Mouse (Mus musculus): Measurements from ENCODE around the gene Hsph1. TPM values are rescaled to one million over a fixed set of nuclear protein-coding genes. Genes with fewer than 3 reads are reported as not detected.

Gene Hsph1
- polyA plus RNA-seq, 1 experiment from 2014 or later = 56.0 TPM

GRCm38 (mm10) chr5:149625547-149625946 lies 10.6 kb downstream of the Hsph1 start:
- H3K4me2 ChIP-seq (ENCODE audit: low read length) = no peak overlapping the region
- H3K36me3 ChIP-seq (ENCODE audit: control insufficient read depth, insufficient read depth, low read length) = peaks cover 96% of the 10 kb centered on the region
- DNase-seq (ENCODE audit: low spot score) = no peak
- H3K27ac ChIP-seq (ENCODE audit: low read depth) = no peak overlapping the region
- WGBS = 91% methylated on average over 3 of the region's 3 CpGs
- no peak overlapping the region for H3K4me3 ChIP-seq (ENCODE audit: low read depth, low read length)
- H3K4me1 ChIP-seq (replicated peaks; ENCODE audit: control insufficient read depth, insufficient read depth, low read length) = no peaks in the 10 kb centered on the region
- H3K9me3 ChIP-seq (ENCODE audit: control insufficient read depth, low read length) = no peaks in the 10 kb centered on the region
- H3K27me3 ChIP-seq (replicated peaks; ENCODE audit: control insufficient read depth, insufficient read depth, low read length) = no peaks in the 10 kb centered on the region
- no peak for ATAC-seq (replicated peaks; ENCODE audit: low FRiP score, low TSS enrichment, low read depth)
- H3K9ac ChIP-seq (ENCODE audit: low read length) = no peak overlapping the region

GRCm38 (mm10) chr5:149623815-149624675 lies 12.1 kb downstream of the Hsph1 start:
- Histone ChIP-seq H3K9ac (ENCODE audit: low read length) (no peak overlapping the region), H3K27me3 (replicated peaks; ENCODE audit: control insufficient read depth, insufficient read depth, low read length) (no peaks in the 10 kb centered on the region), H3K4me2 (ENCODE audit: low read length) (no peak overlapping the region), H3K36me3 (ENCODE audit: control insufficient read depth, insufficient read depth, low read length) (peaks cover 96% of the 10 kb centered on the region), H3K9me3 (ENCODE audit: control insufficient read depth, low read length) (no peaks in the 10 kb centered on the region), H3K27ac (ENCODE audit: low read depth) (no peak overlapping the region), H3K4me1 (replicated peaks; ENCODE audit: control insufficient read depth, insufficient read depth, low read length) (no peaks in the 10 kb centered on the region), H3K4me3 (ENCODE audit: low read depth, low read length) (no peak overlapping the region)
- no peak for ATAC-seq (replicated peaks; ENCODE audit: low FRiP score, low TSS enrichment, low read depth)
- WGBS = 82% methylated on average over 8 of the region's 8 CpGs
- DNase-seq (ENCODE audit: low spot score) = no peak

DNA sequence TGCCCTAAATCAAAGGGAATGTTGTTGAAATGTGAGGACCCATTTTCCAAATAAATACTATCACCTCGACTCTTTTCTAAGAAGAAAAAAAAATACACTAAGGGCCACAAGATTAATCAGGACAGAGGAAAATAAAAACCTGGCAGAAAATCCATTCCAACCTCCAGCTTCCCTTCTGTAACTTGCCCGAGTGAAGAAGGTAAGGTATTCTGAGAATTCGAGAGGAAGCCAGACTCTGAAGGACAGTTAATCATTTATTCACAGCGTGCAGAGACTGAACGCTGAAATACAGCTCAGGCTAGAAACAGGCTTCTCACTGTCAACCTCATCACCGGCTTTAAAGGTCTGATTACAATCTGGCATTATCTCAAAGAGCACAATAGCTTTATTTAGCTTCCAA lies 13.5 kb downstream of the Hsph1 start:
- H3K4me3 ChIP-seq (ENCODE audit: low read depth, low read length) = no peak overlapping the region
- H3K9ac ChIP-seq (ENCODE audit: low read length) = no peak overlapping the region
- no peaks in the 10 kb centered on the region for H3K4me1 ChIP-seq (replicated peaks; ENCODE audit: control insufficient read depth, insufficient read depth, low read length)
- peaks cover 98% of the 10 kb centered on the region for H3K36me3 ChIP-seq (ENCODE audit: control insufficient read depth, insufficient read depth, low read length)
- 38% methylated on average over 6 of the region's 6 CpGs for WGBS
- no peak overlapping the region for H3K27ac ChIP-seq (ENCODE audit: low read depth)
- DNase-seq (ENCODE audit: low spot score) (no peak), ATAC-seq (replicated peaks; ENCODE audit: low FRiP score, low TSS enrichment, low read depth) (no peak)
- no peaks in the 10 kb centered on the region for H3K27me3 ChIP-seq (replicated peaks; ENCODE audit: control insufficient read depth, insufficient read depth, low read length)
- H3K4me2 ChIP-seq (ENCODE audit: low read length) = no peak overlapping the region
- no peaks in the 10 kb centered on the region for H3K9me3 ChIP-seq (ENCODE audit: control insufficient read depth, low read length)

- no peak for DNase-seq (ENCODE audit: low spot score)
- no peak for ATAC-seq (replicated peaks; ENCODE audit: low FRiP score, low TSS enrichment, low read depth)
- 50% methylated on average over 7 of the region's 7 CpGs for WGBS
- no peak overlapping the region for H3K9ac ChIP-seq (ENCODE audit: low read length)
- peaks cover 98% of the 10 kb centered on the region for H3K36me3 ChIP-seq (ENCODE audit: control insufficient read depth, insufficient read depth, low read length)
- no peak overlapping the region for H3K27ac ChIP-seq (ENCODE audit: low read depth)
- H3K4me3 ChIP-seq (ENCODE audit: low read depth, low read length) = no peak overlapping the region
- no peaks in the 10 kb centered on the region for H3K4me1 ChIP-seq (replicated peaks; ENCODE audit: control insufficient read depth, insufficient read depth, low read length)
- no peak overlapping the region for H3K4me2 ChIP-seq (ENCODE audit: low read length)
- H3K9me3 ChIP-seq (ENCODE audit: control insufficient read depth, low read length) = no peaks in the 10 kb centered on the region
- H3K27me3 ChIP-seq (replicated peaks; ENCODE audit: control insufficient read depth, insufficient read depth, low read length) = no peaks in the 10 kb centered on the region
Observed at GRCm38 (mm10) chr5:149622152-149622551, 14.0 kb downstream of the Hsph1 start.

DNA sequence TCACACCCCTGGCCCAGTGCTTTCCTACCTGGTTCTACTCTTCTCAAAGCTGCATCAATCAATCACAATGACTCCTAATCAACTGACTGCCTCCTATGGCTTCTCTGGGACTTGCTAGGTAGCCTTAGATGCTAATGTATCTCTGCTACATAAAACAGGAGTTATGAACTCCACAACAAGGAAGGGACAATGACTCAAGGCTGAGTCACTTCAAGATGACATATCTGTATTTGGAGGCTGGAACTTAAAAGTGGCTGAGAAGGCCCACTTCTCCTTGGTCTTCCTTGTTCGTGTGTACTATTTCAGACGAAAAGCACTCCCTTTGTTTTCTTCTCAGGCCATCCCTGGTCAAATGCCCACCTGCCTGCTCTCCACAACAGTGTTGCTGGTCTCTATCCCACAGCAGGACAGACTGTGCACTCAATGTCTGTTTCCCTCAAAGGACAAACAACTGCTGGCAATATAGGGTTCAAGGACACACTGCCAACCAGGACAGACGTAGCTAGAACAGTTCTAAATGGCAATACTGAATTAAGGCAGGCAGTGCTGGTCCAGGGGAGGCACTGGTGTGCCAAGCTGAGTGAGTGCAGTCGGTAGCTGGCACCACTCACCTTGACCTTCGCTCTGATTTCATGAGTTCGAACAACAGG lies 18.3 kb downstream of the Hsph1 start:
- no peak for ATAC-seq (replicated peaks; ENCODE audit: low FRiP score, low TSS enrichment, low read depth)
- H3K9me3 ChIP-seq (ENCODE audit: control insufficient read depth, low read length) = no peaks in the 10 kb centered on the region
- DNase-seq (ENCODE audit: low spot score) = no peak
- no peaks in the 10 kb centered on the region for H3K4me1 ChIP-seq (replicated peaks; ENCODE audit: control insufficient read depth, insufficient read depth, low read length)
- H3K4me3 ChIP-seq (ENCODE audit: low read depth, low read length) = no peak overlapping the region
- no peaks in the 10 kb centered on the region for H3K27me3 ChIP-seq (replicated peaks; ENCODE audit: control insufficient read depth, insufficient read depth, low read length)
- WGBS = 91% methylated on average over 6 of the region's 6 CpGs
- H3K27ac ChIP-seq (ENCODE audit: low read depth) = no peak overlapping the region
- H3K4me2 ChIP-seq (ENCODE audit: low read length) = no peak overlapping the region
- no peak overlapping the region for H3K9ac ChIP-seq (ENCODE audit: low read length)
- H3K36me3 ChIP-seq (ENCODE audit: control insufficient read depth, insufficient read depth, low read length) = peaks cover 75% of the 10 kb centered on the region

DNA sequence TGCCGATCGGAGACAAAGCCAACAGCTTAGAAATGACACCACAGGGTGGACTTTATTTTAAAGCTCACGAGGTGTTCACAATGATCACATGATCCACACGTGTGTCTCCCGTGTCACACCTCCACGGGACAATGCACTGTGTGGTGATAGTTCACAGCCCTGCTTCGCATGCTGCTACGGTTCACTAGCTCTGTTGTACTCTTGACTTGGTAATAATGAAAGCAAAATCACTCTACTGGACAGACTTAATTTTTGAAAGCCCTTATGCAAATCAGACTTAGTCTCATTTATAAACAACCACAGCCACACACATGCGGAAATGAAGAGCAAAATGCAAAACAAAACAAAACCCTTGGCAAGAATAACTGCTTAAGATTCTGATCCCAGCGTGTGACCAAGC lies 19.4 kb downstream of the Hsph1 start:
- 91% methylated on average over 10 of the region's 10 CpGs for WGBS
- Histone ChIP-seq H3K27ac (ENCODE audit: low read depth) (no peak overlapping the region), H3K4me3 (ENCODE audit: low read depth, low read length) (no peak overlapping the region), H3K9ac (ENCODE audit: low read length) (no peak overlapping the region), H3K9me3 (ENCODE audit: control insufficient read depth, low read length) (no peaks in the 10 kb centered on the region), H3K4me2 (ENCODE audit: low read length) (no peak overlapping the region), H3K4me1 (replicated peaks; ENCODE audit: control insufficient read depth, insufficient read depth, low read length) (peaks cover 8% of the 10 kb centered on the region; the same call in 1 of the 2 replicates), H3K36me3 (ENCODE audit: control insufficient read depth, insufficient read depth, low read length) (peaks cover 66% of the 10 kb centered on the region), H3K27me3 (replicated peaks; ENCODE audit: control insufficient read depth, insufficient read depth, low read length) (no peaks in the 10 kb centered on the region)
- DNase-seq (ENCODE audit: low spot score) (no peak), ATAC-seq (replicated peaks; ENCODE audit: low FRiP score, low TSS enrichment, low read depth) (no peak)

- Histone ChIP-seq H3K9me3 (ENCODE audit: control insufficient read depth, low read length) (no peaks in the 10 kb centered on the region), H3K36me3 (ENCODE audit: control insufficient read depth, insufficient read depth, low read length) (peaks cover 59% of the 10 kb centered on the region), H3K27me3 (replicated peaks; ENCODE audit: control insufficient read depth, insufficient read depth, low read length) (no peaks in the 10 kb centered on the region), H3K4me1 (replicated peaks; ENCODE audit: control insufficient read depth, insufficient read depth, low read length) (peaks cover 13% of the 10 kb centered on the region; the same call in 1 of the 2 replicates), H3K4me3 (ENCODE audit: low read depth, low read length) (no peak overlapping the region), H3K27ac (ENCODE audit: low read depth) (no peak overlapping the region), H3K4me2 (ENCODE audit: low read length) (no peak overlapping the region), H3K9ac (ENCODE audit: low read length) (no peak overlapping the region)
- ATAC-seq (replicated peaks; ENCODE audit: low FRiP score, low TSS enrichment, low read depth) = no peak
- no peak for DNase-seq (ENCODE audit: low spot score)
- WGBS = 77% methylated on average over 1 of the region's 1 CpGs
Observed at GRCm38 (mm10) chr5:149616138-149616537, 20.0 kb downstream of the Hsph1 start.

- WGBS = 26% methylated on average over 10 of the region's 10 CpGs
- Histone ChIP-seq H3K27ac (ENCODE audit: low read depth) (no peak overlapping the region), H3K4me1 (replicated peaks; ENCODE audit: control insufficient read depth, insufficient read depth, low read length) (peaks cover 13% of the 10 kb centered on the region; the same call in 1 of the 2 replicates), H3K9me3 (ENCODE audit: control insufficient read depth, low read length) (no peaks in the 10 kb centered on the region), H3K9ac (ENCODE audit: low read length) (no peak overlapping the region), H3K4me2 (ENCODE audit: low read length) (no peak overlapping the region), H3K4me3 (ENCODE audit: low read depth, low read length) (no peak overlapping the region), H3K27me3 (replicated peaks; ENCODE audit: control insufficient read depth, insufficient read depth, low read length) (no peaks in the 10 kb centered on the region), H3K36me3 (ENCODE audit: control insufficient read depth, insufficient read depth, low read length) (peaks cover 25% of the 10 kb centered on the region)
- ATAC-seq (replicated peaks; ENCODE audit: low FRiP score, low TSS enrichment, low read depth) (no peak), DNase-seq (ENCODE audit: low spot score) (no peak)
Observed at GRCm38 (mm10) chr5:149612740-149613139, 23.4 kb downstream of the Hsph1 start.

Measured in intestine, embryonic 14.5 days (tissue).